Mouse (Mus musculus) olfactory bulb, adult 2 months (tissue): ENCODE results near the gene Fahd1.

Experiments
- CTCF ChIP-seq: fragments of 200-500 bp; IDR thresholded peaks from 2 replicates; pipeline ENCODE4 v1.5.1; 2012; ENCODE audit warnings: low read depth, mild to moderate bottlenecking, low read length, moderate library complexity; ENCODE audit not compliant: insufficient read depth
- POLR2A ChIP-seq: fragments of 200-500 bp; IDR thresholded peaks from 2 replicates; pipeline ENCODE4 v1.6.1; 2012; ENCODE audit warnings: mild to moderate bottlenecking, low read depth, low read length, moderate library complexity; ENCODE audit not compliant: insufficient read depth

DNA sequence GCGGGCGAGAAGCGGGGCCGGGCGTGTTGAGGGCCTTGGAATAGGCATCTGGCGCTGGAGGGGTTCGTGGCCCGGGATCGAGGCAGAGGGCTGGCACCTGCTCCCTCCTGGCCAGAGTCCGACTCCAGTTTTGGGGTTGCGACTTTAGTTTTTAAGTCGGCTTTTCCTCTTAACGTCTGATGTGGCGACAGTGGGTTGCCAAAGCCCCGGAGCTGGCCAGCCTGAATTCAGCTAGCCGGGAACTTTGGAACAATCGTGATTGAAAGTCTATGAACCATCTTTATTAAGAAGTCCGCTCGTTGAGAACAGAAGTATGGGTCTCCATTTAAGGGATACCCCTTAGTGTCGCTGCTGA, 586 bp upstream of the Fahd1 start:
- TF ChIP-seq POLR2A (no peak), CTCF (no peak)
